Mouse (Mus musculus): Measurements from ENCODE around the gene Ciao2b.

DNA sequence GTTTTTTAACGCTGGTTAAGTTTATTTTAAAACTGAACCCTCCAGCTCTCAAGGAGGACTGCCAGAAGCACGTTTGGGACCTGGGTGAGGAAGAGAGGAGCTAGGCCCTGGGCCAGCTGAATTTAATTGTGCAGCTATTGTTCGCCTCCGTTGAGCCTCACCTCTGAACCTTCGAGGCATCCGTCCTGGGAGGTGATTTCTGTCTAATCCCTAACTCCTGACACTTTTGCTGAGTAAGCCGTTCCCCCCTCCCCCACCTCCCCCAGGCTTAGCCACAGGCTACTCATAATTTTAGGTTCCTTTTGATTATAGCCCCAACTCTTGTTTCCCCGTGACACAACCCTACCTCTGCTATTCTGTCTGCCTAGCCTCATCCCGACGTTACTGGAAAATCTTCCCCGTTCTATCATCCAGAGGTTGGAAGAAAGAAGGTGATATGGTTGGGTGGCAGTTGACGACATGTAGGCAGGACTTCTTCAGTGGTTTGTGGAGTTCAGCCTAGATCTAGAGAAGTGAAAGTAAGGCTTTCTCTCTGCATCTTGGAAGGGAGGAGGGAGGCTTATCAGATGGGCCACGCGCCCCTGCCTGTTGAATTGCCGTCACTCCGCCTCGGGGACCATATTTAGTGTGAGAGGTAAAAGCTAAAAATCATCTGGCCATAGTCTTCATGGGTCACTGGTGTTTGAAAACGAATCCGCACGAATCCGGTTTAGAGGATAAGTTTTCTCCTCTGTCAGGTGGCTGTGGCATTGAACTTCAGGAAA is 45.8 kb downstream of the Ciao2b start:
- TF ChIP-seq CTCF (IDR thresholded peaks at IDR 0.05; ENCODE audit: insufficient read depth, low read depth, low read length): no peak
- no peak for TF ChIP-seq POLR2A (IDR thresholded peaks at IDR 0.05; ENCODE audit: insufficient read depth, low read depth, low read length)
